Comparison of ENCODE assay signal across 12 mouse cellular contexts in the genomic region with DNA sequence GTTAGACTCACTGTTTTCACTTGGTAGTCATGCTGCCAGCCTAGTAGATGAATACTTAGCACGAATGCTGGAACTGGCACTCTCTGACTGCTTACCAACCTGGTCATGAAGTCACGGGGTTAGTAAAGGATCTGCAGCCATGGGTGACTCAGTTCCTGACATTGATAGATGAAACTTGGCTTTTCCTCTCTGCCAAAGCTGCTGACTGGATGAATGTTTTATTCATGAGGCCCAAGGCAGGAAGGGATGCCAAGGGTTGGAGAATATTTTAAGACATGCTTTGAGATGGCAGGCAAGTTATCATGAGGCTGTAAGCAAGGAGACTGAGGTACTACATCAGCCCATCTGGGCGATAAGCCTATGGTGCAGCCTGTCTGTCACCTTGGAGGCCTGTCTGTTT.
DNase-seq lines count a peak whose midpoint lies in the region; ATAC-seq and TF ChIP-seq lines count a peak whose summit lies in the region.
"Had no signal": no experiment of that assay in that cellular context is flagged by ENCODE, and none has a peak within 500 bp of the region (broad histone marks: within the 10 kb centered on the region; RNA-seq: fewer than 3 reads in every experiment).

No protein-coding gene starts in this region.

- H3K4me1 ChIP-seq in neural tube, embryonic 14.5 days (ENCODE audit: control insufficient read depth, insufficient read depth, low read length): no peaks in the 10 kb centered on the region
- no peaks in the 10 kb centered on the region for H3K4me1 ChIP-seq in forebrain, embryonic 16.5 days (replicated peaks; ENCODE audit: control insufficient read depth, insufficient read depth, low read length)
- no peaks in the 10 kb centered on the region for H3K4me1 ChIP-seq in intestine, embryonic 15.5 days (replicated peaks)
- H3K4me1 ChIP-seq: liver, embryonic 13.5 days; neural tube, embryonic 12.5 days; stomach, embryonic 15.5 days had no signal

- H3K9ac ChIP-seq in neural tube, embryonic 14.5 days (replicated peaks; ENCODE audit: low read depth, low read length): no peak overlapping the region
- no peak overlapping the region for H3K9ac ChIP-seq in forebrain, embryonic 16.5 days (replicated peaks; ENCODE audit: low read depth, low read length)
- H3K9ac ChIP-seq in intestine, embryonic 15.5 days: no peak overlapping the region
- H3K9ac ChIP-seq: liver, embryonic 13.5 days; neural tube, embryonic 12.5 days; stomach, embryonic 15.5 days had no signal

- H3K27me3 ChIP-seq in neural tube, embryonic 14.5 days (ENCODE audit: control insufficient read depth, insufficient read depth, low read length): no peaks in the 10 kb centered on the region
- no peaks in the 10 kb centered on the region for H3K27me3 ChIP-seq in forebrain, embryonic 16.5 days (replicated peaks; ENCODE audit: control insufficient read depth, insufficient read depth, low read length)
- no peaks in the 10 kb centered on the region for H3K27me3 ChIP-seq in intestine, embryonic 15.5 days (replicated peaks)
- H3K27me3 ChIP-seq: liver, embryonic 13.5 days; neural tube, embryonic 12.5 days; stomach, embryonic 15.5 days had no signal

- H3K36me3 ChIP-seq in neural tube, embryonic 14.5 days (ENCODE audit: control insufficient read depth, insufficient read depth, low read length): no peaks in the 10 kb centered on the region
- H3K36me3 ChIP-seq in forebrain, embryonic 16.5 days (ENCODE audit: control insufficient read depth, insufficient read depth): no peaks in the 10 kb centered on the region
- H3K36me3 ChIP-seq in intestine, embryonic 15.5 days: no peaks in the 10 kb centered on the region
- H3K36me3 ChIP-seq: liver, embryonic 13.5 days; neural tube, embryonic 12.5 days; stomach, embryonic 15.5 days had no signal

- peak; percentile 7 for DNase-seq in gastrocnemius, postnatal 25 days
- no peak for DNase-seq in gastrocnemius, postnatal 10 days
- no peak for DNase-seq in neural tube, embryonic 10.5 days (ENCODE audit: extremely low spot score, low spot score)
- DNase-seq in left cerebral cortex, adult 2 months (ENCODE audit: extremely low spot score in 1 of 2, low spot score in 2 of 2): no peak
- DNase-seq: cerebellum, postnatal 25 days; liver, embryonic 13.5 days; right cerebral cortex, postnatal 14 days had no signal

- H3K9me3 ChIP-seq in neural tube, embryonic 14.5 days (ENCODE audit: control insufficient read depth, low read length): no peaks in the 10 kb centered on the region
- no peaks in the 10 kb centered on the region for H3K9me3 ChIP-seq in forebrain, embryonic 16.5 days (ENCODE audit: control insufficient read depth, low read length)
- no peaks in the 10 kb centered on the region for H3K9me3 ChIP-seq in intestine, embryonic 15.5 days
- H3K9me3 ChIP-seq: liver, embryonic 13.5 days; neural tube, embryonic 12.5 days; stomach, embryonic 15.5 days had no signal

- WGBS in neural tube, embryonic 14.5 days: 61% methylated on average over 3 of the region's 3 CpGs
- WGBS in forebrain, embryonic 16.5 days: 55% methylated on average over 3 of the region's 3 CpGs
- 79% methylated on average over 3 of the region's 3 CpGs for WGBS in intestine, embryonic 15.5 days

- no peak for TF ChIP-seq CTCF in left cerebral cortex, adult 2 months (IDR thresholded peaks at IDR 0.05)

- no peak overlapping the region for H3K27ac ChIP-seq in neural tube, embryonic 14.5 days (ENCODE audit: low read depth, low read length)
- no peak overlapping the region for H3K27ac ChIP-seq in forebrain, embryonic 16.5 days (ENCODE audit: low read length)
- no peak overlapping the region for H3K27ac ChIP-seq in intestine, embryonic 15.5 days
- no peak overlapping the region for H3K27ac ChIP-seq in left cerebral cortex, adult 2 months
- H3K27ac ChIP-seq: liver, embryonic 13.5 days; neural tube, embryonic 12.5 days; stomach, embryonic 15.5 days had no signal

- intact Hi-C loops in left cerebral cortex, adult 2 months (cut with DNase I): no loop called here

- no peak overlapping the region for H3K4me2 ChIP-seq in neural tube, embryonic 14.5 days (ENCODE audit: low read depth, low read length)
- H3K4me2 ChIP-seq in forebrain, embryonic 16.5 days (ENCODE audit: low read length): no peak overlapping the region
- H3K4me2 ChIP-seq in intestine, embryonic 15.5 days (replicated peaks): no peak overlapping the region
- H3K4me2 ChIP-seq: liver, embryonic 13.5 days; neural tube, embryonic 12.5 days; stomach, embryonic 15.5 days had no signal

- H3K4me3 ChIP-seq in neural tube, embryonic 14.5 days (ENCODE audit: low read depth, low read length): no peak overlapping the region
- no peak overlapping the region for H3K4me3 ChIP-seq in forebrain, embryonic 16.5 days (replicated peaks; ENCODE audit: low read length)
- H3K4me3 ChIP-seq in intestine, embryonic 15.5 days (replicated peaks): no peak overlapping the region
- no peak overlapping the region for H3K4me3 ChIP-seq in left cerebral cortex, adult 2 months
- H3K4me3 ChIP-seq: liver, embryonic 13.5 days; neural tube, embryonic 12.5 days; stomach, embryonic 15.5 days had no signal

- peak; percentile 54; the same call in 1 of the 2 replicates for ATAC-seq in neural tube, embryonic 14.5 days (ENCODE audit: low read depth)
- ATAC-seq in forebrain, embryonic 16.5 days: peak; percentile 91
- ATAC-seq in intestine, embryonic 15.5 days: no peak
